Mouse (Mus musculus) MEL (cell line): ENCODE data around the gene Igf2bp3. TPM values are rescaled to one million over a fixed set of nuclear protein-coding genes. Genes with fewer than 3 reads are reported as not detected.

Experiments used
- DNase-seq: peaks from one replicate; pipeline ENCODE4 v3.0.0; 2011; ENCODE audit warnings: low read depth, low spot score
- H3K27ac ChIP-seq: 2 replicates; pipeline ENCODE4 v1.5.1; 2012; ENCODE audit warnings: low read depth, mild to moderate bottlenecking, control low read depth, low read length, moderate library complexity; ENCODE audit not compliant: control insufficient read depth
- H3K27me3 ChIP-seq, 2 experiments: fragments of 150-350 bp in 1 of 2; sonication (generic) in 1 of 2; 2 replicates each; pipeline ENCODE4 v1.6.1; 2012; ENCODE audit warnings: low read length in 2 of 2, mild to moderate bottlenecking in 2 of 2, improper control_type of control experiment in 1 of 2, moderate library complexity in 1 of 2; ENCODE audit not compliant: insufficient read depth in 2 of 2, control insufficient read depth in 1 of 2
- H3K36me3 ChIP-seq, 2 experiments: 2 replicates each; pipeline ENCODE4 v1.6.1; 2012 to 2014; ENCODE audit warnings: low read length in 2 of 2, improper control_type of control experiment in 1 of 2, inconsistent platforms in 1 of 2, mild to moderate bottlenecking in 1 of 2; ENCODE audit not compliant: insufficient read depth in 2 of 2, control insufficient read depth in 1 of 2
- H3K4me1 ChIP-seq, 2 experiments: fragments of 150-350 bp in 1 of 2; sonication (generic) in 1 of 2; 2 replicates each; pipeline ENCODE4 v1.6.1; 2012; ENCODE audit warnings: low read length in 2 of 2, improper control_type of control experiment in 1 of 2, mild to moderate bottlenecking in 1 of 2; ENCODE audit not compliant: insufficient read depth in 2 of 2, control insufficient read depth in 1 of 2
- H3K4me3 ChIP-seq, 2 experiments: fragments of 150-350 bp in 1 of 2; sonication (generic) in 1 of 2; 2 replicates each; pipeline ENCODE4 v1.5.1; 2012; ENCODE audit warnings: low read depth in 2 of 2, low read length in 2 of 2, mild to moderate bottlenecking in 2 of 2, moderate library complexity in 2 of 2, control low read depth in 1 of 2, improper control_type of control experiment in 1 of 2; ENCODE audit not compliant: control insufficient read depth in 1 of 2, insufficient read depth in 1 of 2
- H3K79me2 ChIP-seq: 2 replicates; pipeline ENCODE4 v1.6.1; 2012; ENCODE audit warnings: mild to moderate bottlenecking, low read length, moderate library complexity; ENCODE audit not compliant: control insufficient read depth, poor library complexity, insufficient read depth
- H3K9ac ChIP-seq: 2 replicates; pipeline ENCODE4 v1.6.1; 2012; ENCODE audit warnings: low read depth, mild to moderate bottlenecking, control low read depth, low read length, moderate library complexity; ENCODE audit not compliant: control insufficient read depth, poor library complexity, severe bottlenecking
- H3K9me3 ChIP-seq: fragments of 150-350 bp; sonication (generic); replicated peaks from 2 replicates; pipeline ENCODE4 v1.6.1; 2012; ENCODE audit warnings: mild to moderate bottlenecking, low read length, improper control_type of control experiment, moderate library complexity; ENCODE audit not compliant: insufficient read depth
- CHD1 ChIP-seq: IDR thresholded peaks from 2 replicates; pipeline ENCODE4 v1.6.1; 2012; ENCODE audit warnings: low read depth, mild to moderate bottlenecking, inconsistent platforms, low read length, improper control_type of control experiment
- CHD2 ChIP-seq: IDR thresholded peaks from 2 replicates; pipeline ENCODE4 v1.6.1; 2011; ENCODE audit warnings: low read length, improper control_type of control experiment
- ELF1 ChIP-seq: IDR thresholded peaks from 2 replicates; pipeline ENCODE4 v1.6.1; 2014; ENCODE audit warnings: low read depth, mild to moderate bottlenecking, inconsistent platforms, low read length, improper control_type of control experiment, moderate library complexity
- EP300 ChIP-seq, 2 experiments: IDR thresholded peaks; 2 replicates each; pipeline ENCODE4 v1.6.1; 2011; ENCODE audit warnings: improper control_type of control experiment in 2 of 2, low read length in 2 of 2, low read depth in 1 of 2, mild to moderate bottlenecking in 1 of 2
- ETS1 ChIP-seq: IDR thresholded peaks from 2 replicates; pipeline ENCODE4 v1.6.1; 2012; ENCODE audit warnings: low read depth, mild to moderate bottlenecking, inconsistent platforms, low read length, improper control_type of control experiment, moderate library complexity
- GABPA ChIP-seq: IDR thresholded peaks from 2 replicates; pipeline ENCODE4 v1.6.1; 2012; ENCODE audit warnings: low read depth, mild to moderate bottlenecking, inconsistent platforms, low read length, improper control_type of control experiment, moderate library complexity
- GATA1 ChIP-seq: IDR thresholded peaks from 2 replicates; pipeline ENCODE4 v1.6.1; 2011; ENCODE audit warnings: low read depth, low read length, improper control_type of control experiment
- HCFC1 ChIP-seq: IDR thresholded peaks from 2 replicates; pipeline ENCODE4 v1.6.1; 2012; ENCODE audit warnings: low read depth, mild to moderate bottlenecking, inconsistent platforms, low read length, improper control_type of control experiment, moderate library complexity
- JUND ChIP-seq: IDR thresholded peaks from 2 replicates; pipeline ENCODE4 v1.6.1; 2011; ENCODE audit warnings: low read depth, mild to moderate bottlenecking, improper control_type of control experiment, low read length
- KAT2A ChIP-seq: conservative IDR thresholded peaks from 2 replicates; pipeline ENCODE4 v1.6.1; 2012; ENCODE audit warnings: low read depth, low read length, improper control_type of control experiment, inconsistent platforms
- MAFK ChIP-seq: IDR thresholded peaks from 2 replicates; pipeline ENCODE4 v1.6.1; 2011; ENCODE audit warnings: low read depth, mild to moderate bottlenecking, low read length, improper control_type of control experiment, borderline replicate concordance
- MAX ChIP-seq: IDR thresholded peaks from 2 replicates; pipeline ENCODE4 v1.6.1; 2011; ENCODE audit warnings: low read length, improper control_type of control experiment
- MEF2A ChIP-seq: IDR thresholded peaks from 2 replicates; pipeline ENCODE4 v1.6.1; 2014; ENCODE audit warnings: low read depth, mild to moderate bottlenecking, inconsistent platforms, low read length, improper control_type of control experiment; ENCODE audit not compliant: poor library complexity, insufficient replicate concordance, severe bottlenecking; ENCODE audit errors: extremely low read depth
- MXI1 ChIP-seq: IDR thresholded peaks from 2 replicates; pipeline ENCODE4 v1.6.1; 2011; ENCODE audit warnings: mild to moderate bottlenecking, low read depth, low read length, improper control_type of control experiment
- MYB ChIP-seq: IDR thresholded peaks from 2 replicates; pipeline ENCODE4 v1.6.1; 2011; ENCODE audit warnings: mild to moderate bottlenecking, low read depth, low read length, improper control_type of control experiment
- MYC ChIP-seq: IDR thresholded peaks from 2 replicates; pipeline ENCODE4 v1.6.1; 2011; ENCODE audit warnings: low read depth, mild to moderate bottlenecking, low read length, improper control_type of control experiment, moderate library complexity
- NRF1 ChIP-seq: IDR thresholded peaks from 2 replicates; pipeline ENCODE4 v1.6.1; 2014; ENCODE audit warnings: low read depth, mild to moderate bottlenecking, inconsistent platforms, low read length, improper control_type of control experiment, moderate library complexity; ENCODE audit not compliant: poor library complexity, insufficient read depth, severe bottlenecking
- POLR2A ChIP-seq, 2 experiments: IDR thresholded peaks; 2 replicates each; pipeline ENCODE4 v1.6.1; 2011 to 2012; ENCODE audit warnings: low read length in 2 of 2, mild to moderate bottlenecking in 2 of 2, control low read depth in 1 of 2, improper control_type of control experiment in 1 of 2, low read depth in 1 of 2, moderate library complexity in 1 of 2; ENCODE audit not compliant: control insufficient read depth in 1 of 2, insufficient read depth in 1 of 2, poor library complexity in 1 of 2
- POLR2AphosphoS2 ChIP-seq: IDR thresholded peaks from 2 replicates; pipeline ENCODE4 v1.6.1; 2011; ENCODE audit warnings: low read length, improper control_type of control experiment
- RAD21 ChIP-seq: IDR thresholded peaks from 2 replicates; pipeline ENCODE4 v1.6.1; 2011; ENCODE audit warnings: mild to moderate bottlenecking, low read depth, low read length, improper control_type of control experiment
- RCOR1 ChIP-seq: IDR thresholded peaks from 2 replicates; pipeline ENCODE4 v1.6.1; 2012; ENCODE audit warnings: low read depth, mild to moderate bottlenecking, inconsistent platforms, low read length, improper control_type of control experiment
- SIN3A ChIP-seq: IDR thresholded peaks from 2 replicates; pipeline ENCODE4 v1.6.1; 2012; ENCODE audit warnings: low read length, improper control_type of control experiment, inconsistent platforms
- TCF12 ChIP-seq: IDR thresholded peaks from 2 replicates; pipeline ENCODE4 v1.6.1; 2014; ENCODE audit warnings: low read depth, mild to moderate bottlenecking, inconsistent platforms, low read length, improper control_type of control experiment, moderate library complexity
- UBTF ChIP-seq: IDR thresholded peaks from 2 replicates; pipeline ENCODE4 v1.6.1; 2012; ENCODE audit warnings: low read depth, mild to moderate bottlenecking, inconsistent platforms, low read length, improper control_type of control experiment, moderate library complexity, borderline replicate concordance; ENCODE audit not compliant: insufficient read depth
- USF1 ChIP-seq: IDR thresholded peaks from 2 replicates; pipeline ENCODE4 v1.6.1; 2014; ENCODE audit warnings: low read depth, mild to moderate bottlenecking, inconsistent platforms, low read length, improper control_type of control experiment, moderate library complexity
- USF2 ChIP-seq, 2 experiments: IDR thresholded peaks; 2 replicates each; pipeline ENCODE4 v1.6.1; 2011 to 2012; ENCODE audit warnings: improper control_type of control experiment in 2 of 2, low read length in 2 of 2, borderline replicate concordance in 1 of 2, inconsistent platforms in 1 of 2, low read depth in 1 of 2, mild to moderate bottlenecking in 1 of 2; ENCODE audit not compliant: insufficient read depth in 1 of 2
- ZC3H11A ChIP-seq: IDR thresholded peaks from 2 replicates; pipeline ENCODE4 v1.6.1; 2012; ENCODE audit warnings: low read depth, mild to moderate bottlenecking, inconsistent platforms, low read length, improper control_type of control experiment
- ZKSCAN1 ChIP-seq: IDR thresholded peaks from 2 replicates; pipeline ENCODE4 v1.6.1; 2012; ENCODE audit warnings: low read depth, mild to moderate bottlenecking, inconsistent platforms, low read length, improper control_type of control experiment, moderate library complexity
- ZMIZ1 ChIP-seq: IDR thresholded peaks from 2 replicates; pipeline ENCODE4 v1.6.1; 2012; ENCODE audit warnings: low read depth, mild to moderate bottlenecking, inconsistent platforms, low read length, improper control_type of control experiment, moderate library complexity
- ZNF384 ChIP-seq: IDR thresholded peaks from 2 replicates; pipeline ENCODE4 v1.6.1; 2012; ENCODE audit warnings: low read depth, mild to moderate bottlenecking, inconsistent platforms, low read length, improper control_type of control experiment
- polyA plus RNA-seq, 2 experiments: library from polyadenylated mRNA; stranded (reverse) in 1 of 2; unstranded in 1 of 2; fragments of >175 nt in 1 of 2; fragments of >200 nt in 1 of 2; gene quantifications; 2 replicates each; pipeline versions ENCODE4 v1.2.1 to v1.2.4; 2012; ENCODE audit warnings: low replicate concordance in 2 of 2, low read depth in 1 of 2; ENCODE audit not compliant: insufficient read length in 2 of 2, insufficient read depth in 1 of 2, missing spikeins in 1 of 2
- total RNA-seq: library from RNA; depleted of rRNA; stranded (reverse); fragments of 300-350 nt; gene quantifications from 2 replicates; pipeline ENCODE4 v1.2.3, GENCODE M21; 2012

Igf2bp3 gene
- total and polyA plus RNA-seq, 3 experiments = 0.12 to 0.29 TPM; not detected in 1

DNA sequence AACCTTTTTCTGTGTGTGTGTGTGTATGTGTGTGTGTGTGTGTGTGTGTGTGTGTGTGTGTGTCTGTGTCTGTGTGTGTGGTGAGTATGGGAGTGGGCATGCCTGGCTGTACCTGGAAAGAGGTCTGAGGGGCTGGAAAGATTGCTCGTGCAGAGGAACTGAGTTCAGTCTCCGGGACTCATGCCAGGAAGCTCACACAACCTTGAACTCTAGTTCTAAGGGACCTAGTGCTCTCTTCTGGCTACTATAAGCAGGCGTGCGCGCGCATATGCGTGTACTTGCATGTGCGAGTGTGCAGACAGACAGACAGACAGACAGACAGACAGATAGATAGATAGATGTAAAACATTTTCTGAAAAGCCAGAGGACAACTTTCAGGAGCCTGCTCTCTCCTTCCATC is 98.5 kb downstream of the Igf2bp3 start:
- no peak overlapping the region for H3K4me3 ChIP-seq
- no peaks in the 10 kb centered on the region for H3K9me3 ChIP-seq
- TF ChIP-seq SIN3A = no peak
- no peak for TF ChIP-seq ZC3H11A
- no peak for TF ChIP-seq CHD1
- no peak for TF ChIP-seq GATA1
- no peak for TF ChIP-seq POLR2AphosphoS2
- H3K4me1 ChIP-seq = no peaks in the 10 kb centered on the region
- peaks cover 0 to 2% of the 10 kb centered on the region in 2 experiments; a peak in 1 of 4 replicates for H3K27me3 ChIP-seq
- no peaks in the 10 kb centered on the region for H3K36me3 ChIP-seq
- DNase-seq = no peak
- no peak overlapping the region for H3K27ac ChIP-seq
- H3K9ac ChIP-seq = no peak overlapping the region
- H3K79me2 ChIP-seq = no peaks in the 10 kb centered on the region

DNA sequence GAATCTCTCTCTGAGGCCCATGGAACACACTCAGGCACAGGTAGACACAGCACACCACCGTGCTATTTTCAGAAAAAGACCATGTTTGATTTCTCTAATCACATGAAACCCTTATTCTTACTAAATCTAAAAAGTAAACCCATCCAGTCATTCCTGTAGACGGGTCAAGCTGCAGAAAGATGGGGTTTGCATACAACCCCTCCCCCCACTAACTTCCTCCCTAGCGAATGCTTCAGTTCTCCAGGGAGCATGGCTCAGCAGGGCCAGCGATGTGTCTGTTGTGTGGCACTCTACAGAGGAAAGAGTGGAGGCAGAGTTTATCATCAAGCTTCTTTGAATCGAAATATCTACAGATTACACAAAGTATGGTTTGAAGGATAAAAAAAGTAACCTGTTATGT is 99.2 kb downstream of the Igf2bp3 start:
- Histone ChIP-seq H3K36me3 (no peaks in the 10 kb centered on the region), H3K27me3 (peaks cover 0 to 2% of the 10 kb centered on the region in 2 experiments; a peak in 2 of 4 replicates)

DNA sequence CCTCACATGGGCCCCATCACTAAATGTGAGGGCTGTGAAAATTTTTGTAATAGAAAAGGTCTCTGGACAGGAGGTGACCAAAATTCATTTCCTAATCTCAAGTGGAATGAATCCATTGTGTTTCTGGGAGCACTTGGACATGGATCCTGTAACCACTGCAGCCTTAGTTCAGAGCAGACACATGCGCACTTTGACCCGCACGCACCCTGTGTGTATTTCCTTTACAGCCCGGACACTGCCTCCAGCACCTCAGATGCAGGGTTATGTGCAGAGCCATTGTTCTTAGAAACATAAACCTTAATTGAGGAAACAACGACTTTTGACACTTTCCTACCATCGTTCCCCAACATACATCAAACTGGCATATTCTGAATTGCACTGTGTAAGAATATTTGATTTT is 100.3 kb downstream of the Igf2bp3 start:
- no peak for TF ChIP-seq ZMIZ1
- no peak for TF ChIP-seq CHD2
- no peak for TF ChIP-seq ELF1
- TF ChIP-seq TCF12 = no peak
- no peak for TF ChIP-seq GABPA
- no peak for TF ChIP-seq UBTF
- TF ChIP-seq RAD21 = no peak
- TF ChIP-seq ETS1 = no peak
- no peak for TF ChIP-seq ZKSCAN1
- no peak for TF ChIP-seq RCOR1
- no peak for TF ChIP-seq CHD1
- no peak for TF ChIP-seq MAFK
- TF ChIP-seq, all 39 proteins: peak for 0

More for the DNA sequence above, 99.2 kb downstream of the Igf2bp3 start:
- no peak for TF ChIP-seq EP300 (IDR thresholded peaks at IDR 0.05; ENCODE audit: low read depth in 1 of 2, low read length in 2 of 2)
- no peak for TF ChIP-seq ZC3H11A
- no peak for TF ChIP-seq ZMIZ1
- no peak for TF ChIP-seq KAT2A
- TF ChIP-seq MEF2A = no peak
- no peak for TF ChIP-seq POLR2A (IDR thresholded peaks at IDR 0.05; ENCODE audit: control insufficient read depth in 1 of 2, insufficient read depth in 1 of 2, low read depth in 1 of 2, low read length in 2 of 2, poor library complexity in 1 of 2)
- no peak for TF ChIP-seq MAX
- no peak for TF ChIP-seq POLR2AphosphoS2
- TF ChIP-seq USF2 (IDR thresholded peaks at IDR 0.05; ENCODE audit: borderline replicate concordance in 1 of 2, insufficient read depth in 1 of 2, low read depth in 1 of 2, low read length in 2 of 2) = no peak
- TF ChIP-seq ZKSCAN1 = no peak
- no peak for TF ChIP-seq ZNF384
- TF ChIP-seq MXI1 = no peak
- no peak for TF ChIP-seq NRF1
- TF ChIP-seq HCFC1 = no peak
- TF ChIP-seq ETS1 = no peak
- TF ChIP-seq MYC = no peak
- TF ChIP-seq USF1 = no peak
- TF ChIP-seq SIN3A = no peak
- TF ChIP-seq JUND = no peak
- no peak for TF ChIP-seq MYB
- Histone ChIP-seq H3K4me3 (no peak overlapping the region), H3K9me3 (no peaks in the 10 kb centered on the region), H3K27ac (no peak overlapping the region), H3K79me2 (no peaks in the 10 kb centered on the region), H3K9ac (no peak overlapping the region), H3K4me1 (no peaks in the 10 kb centered on the region)
- DNase-seq = no peak

More for the DNA sequence above, 100.3 kb downstream of the Igf2bp3 start:
- Histone ChIP-seq H3K4me1 (no peaks in the 10 kb centered on the region), H3K9ac (no peak overlapping the region), H3K36me3 (no peaks in the 10 kb centered on the region), H3K9me3 (no peaks in the 10 kb centered on the region), H3K79me2 (no peaks in the 10 kb centered on the region), H3K27ac (no peak overlapping the region), H3K4me3 (no peak overlapping the region), H3K27me3 (peaks cover 0 to 2% of the 10 kb centered on the region in 2 experiments; a peak in 2 of 4 replicates)
- DNase-seq = no peak
